Mouse (Mus musculus): Measurements from ENCODE around the gene Kank1. TPM values are rescaled to one million over a fixed set of nuclear protein-coding genes. Genes with fewer than 3 reads are reported as not detected.

Gene Kank1
- polyA plus RNA-seq, 1 experiment from 2014 or later, result 8.2 TPM

DNA sequence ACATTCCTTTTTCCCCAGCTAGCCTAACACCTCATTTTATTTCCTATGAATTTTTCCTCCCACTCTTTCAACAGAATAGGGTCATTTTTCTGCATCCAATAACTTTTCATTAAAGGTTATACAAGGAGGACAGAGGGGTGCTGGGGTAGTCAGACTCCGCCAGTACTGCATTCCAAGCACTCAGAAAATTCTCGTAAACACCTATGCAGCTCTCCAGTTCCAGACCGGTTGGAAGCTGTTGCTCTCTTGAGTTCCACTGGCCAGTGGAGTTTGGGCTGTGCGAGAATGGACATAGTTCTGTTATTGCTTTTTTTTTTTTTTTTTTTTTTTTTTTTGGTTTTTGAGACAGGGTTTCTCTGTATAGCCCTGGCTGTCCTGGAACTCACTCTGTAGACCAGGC lies 167.4 kb downstream of the Kank1 start:
- Histone ChIP-seq H3K4me3 (ENCODE audit: low read depth, low read length) (no peak overlapping the region), H3K9ac (replicated peaks) (no peak overlapping the region), H3K4me1 (ENCODE audit: insufficient read depth) (peaks cover 10% of the 10 kb centered on the region; the same call in 1 of the 2 replicates), H3K36me3 (replicated peaks; ENCODE audit: insufficient read depth, low read length) (0 out of 2 replicates have a peak, but pooled peaks cover under 1% of the 10 kb centered on the region), H3K4me2 (ENCODE audit: low read depth, low read length) (no peak overlapping the region), H3K9me3 (ENCODE audit: low read length) (no peaks in the 10 kb centered on the region), H3K27me3 (ENCODE audit: insufficient read depth, low read length) (peaks cover 7% of the 10 kb centered on the region; the same call in 1 of the 2 replicates), H3K27ac (ENCODE audit: low read depth) (no peak overlapping the region)
- DNase-seq (no peak), ATAC-seq (no peak)
- TF ChIP-seq CTCF (IDR thresholded peaks at IDR 0.05; ENCODE audit: low read depth) (no peak), EP300 (IDR thresholded peaks at IDR 0.05; ENCODE audit: low read depth) (no peak)
- WGBS (ENCODE audit: insufficient replicate concordance), result 88% methylated on average over 4 of the region's 4 CpGs

DNA sequence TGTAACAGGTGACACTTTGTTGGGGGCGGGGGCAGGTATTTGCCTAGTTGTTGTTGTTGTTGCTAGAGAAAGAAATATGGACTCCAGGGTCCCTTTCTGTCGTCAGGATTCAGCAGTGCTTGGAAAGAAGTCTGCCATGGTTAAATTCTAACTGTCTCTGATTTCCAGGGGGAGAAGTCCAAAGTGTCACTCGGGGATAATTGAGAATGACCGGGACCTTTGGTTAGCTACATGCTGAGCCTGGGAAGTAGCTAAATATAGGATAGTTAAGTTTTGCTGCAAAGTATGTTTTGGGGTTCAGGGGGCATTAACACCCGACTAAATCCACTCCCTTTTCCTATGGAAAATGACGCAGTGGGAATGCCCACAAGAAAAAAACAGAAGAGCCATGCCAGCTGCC lies 169.2 kb downstream of the Kank1 start:
- Histone ChIP-seq H3K36me3 (replicated peaks; ENCODE audit: insufficient read depth, low read length) (peaks cover 12% of the 10 kb centered on the region; the same call in 1 of the 2 replicates), H3K9ac (replicated peaks) (peak overlapping the region; percentile 48; the same call in 1 of the 2 replicates), H3K4me2 (ENCODE audit: low read depth, low read length) (peak overlapping the region; percentile 73), H3K27me3 (ENCODE audit: insufficient read depth, low read length) (peaks cover 7% of the 10 kb centered on the region; the same call in 1 of the 2 replicates), H3K27ac (ENCODE audit: low read depth) (peak overlapping the region; percentile 85), H3K4me3 (ENCODE audit: low read depth, low read length) (peak overlapping the region; percentile 45), H3K4me1 (ENCODE audit: insufficient read depth) (no peaks in the 10 kb centered on the region), H3K9me3 (ENCODE audit: low read length) (no peaks in the 10 kb centered on the region)
- ATAC-seq (no peak), DNase-seq (no peak)
- TF ChIP-seq CTCF (IDR thresholded peaks at IDR 0.05; ENCODE audit: low read depth) (no peak), EP300 (IDR thresholded peaks at IDR 0.05; ENCODE audit: low read depth) (no peak)
- WGBS (ENCODE audit: insufficient replicate concordance), result 29% methylated on average over 6 of the region's 6 CpGs

DNA sequence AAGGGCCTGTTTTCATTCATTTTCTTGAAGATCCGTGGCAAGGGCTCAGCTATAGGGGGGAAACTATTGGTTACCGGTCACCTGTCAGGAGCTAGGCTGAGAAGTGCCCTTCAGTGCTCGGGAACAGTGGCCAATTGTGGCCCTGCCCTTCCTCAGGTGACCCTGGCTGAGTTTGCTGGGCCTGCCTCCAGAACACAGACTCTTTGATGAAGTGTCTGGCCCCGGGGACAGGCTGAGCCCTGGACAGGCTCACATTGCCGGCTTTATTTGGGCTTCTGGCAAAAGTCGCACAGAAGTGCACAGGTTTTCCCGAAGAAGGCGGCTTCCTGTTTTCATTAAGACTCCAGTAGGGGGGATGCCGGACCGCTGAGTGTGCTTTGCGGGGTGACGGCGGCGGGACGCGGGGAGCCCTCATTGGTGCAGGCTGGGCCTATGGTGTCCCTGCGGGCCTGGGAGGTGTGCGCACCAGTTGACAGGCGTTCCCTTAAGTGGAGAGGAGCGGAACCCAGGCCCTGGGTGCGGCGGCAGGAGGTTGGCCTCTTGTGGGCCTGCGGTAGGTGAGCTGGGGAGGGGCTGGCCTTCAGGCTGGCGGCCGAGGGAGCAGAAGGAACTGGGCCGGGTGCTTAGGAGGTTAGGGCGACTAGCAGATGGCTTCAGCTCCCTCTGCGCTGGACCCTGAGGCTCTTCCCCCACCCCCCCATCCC lies 169.9 kb downstream of the Kank1 start:
- ATAC-seq (peak; percentile 96), DNase-seq (peak; percentile 74)
- H3K27me3 ChIP-seq (ENCODE audit: insufficient read depth, low read length), result peaks cover 7% of the 10 kb centered on the region; the same call in 1 of the 2 replicates
- no peaks in the 10 kb centered on the region for H3K9me3 ChIP-seq (ENCODE audit: low read length)
- peak overlapping the region; percentile 85 for H3K27ac ChIP-seq (ENCODE audit: low read depth)
- peak overlapping the region; percentile 73 for H3K4me2 ChIP-seq (ENCODE audit: low read depth, low read length)
- WGBS (ENCODE audit: insufficient replicate concordance), result under 1% methylated on average over 28 of the region's 28 CpGs
- H3K4me3 ChIP-seq (ENCODE audit: low read depth, low read length), result peak overlapping the region; percentile 45
- H3K36me3 ChIP-seq (replicated peaks; ENCODE audit: insufficient read depth, low read length), result peaks cover 15% of the 10 kb centered on the region; the same call in 1 of the 2 replicates
- TF ChIP-seq CTCF (IDR thresholded peaks at IDR 0.05; ENCODE audit: low read depth) (0 out of 2 replicates have a peak, but pooled peaks have one; percentile 17), EP300 (IDR thresholded peaks at IDR 0.05; ENCODE audit: low read depth) (no peak)
- H3K9ac ChIP-seq (replicated peaks), result peak overlapping the region; percentile 48
- H3K4me1 ChIP-seq (ENCODE audit: insufficient read depth), result no peaks in the 10 kb centered on the region

DNA sequence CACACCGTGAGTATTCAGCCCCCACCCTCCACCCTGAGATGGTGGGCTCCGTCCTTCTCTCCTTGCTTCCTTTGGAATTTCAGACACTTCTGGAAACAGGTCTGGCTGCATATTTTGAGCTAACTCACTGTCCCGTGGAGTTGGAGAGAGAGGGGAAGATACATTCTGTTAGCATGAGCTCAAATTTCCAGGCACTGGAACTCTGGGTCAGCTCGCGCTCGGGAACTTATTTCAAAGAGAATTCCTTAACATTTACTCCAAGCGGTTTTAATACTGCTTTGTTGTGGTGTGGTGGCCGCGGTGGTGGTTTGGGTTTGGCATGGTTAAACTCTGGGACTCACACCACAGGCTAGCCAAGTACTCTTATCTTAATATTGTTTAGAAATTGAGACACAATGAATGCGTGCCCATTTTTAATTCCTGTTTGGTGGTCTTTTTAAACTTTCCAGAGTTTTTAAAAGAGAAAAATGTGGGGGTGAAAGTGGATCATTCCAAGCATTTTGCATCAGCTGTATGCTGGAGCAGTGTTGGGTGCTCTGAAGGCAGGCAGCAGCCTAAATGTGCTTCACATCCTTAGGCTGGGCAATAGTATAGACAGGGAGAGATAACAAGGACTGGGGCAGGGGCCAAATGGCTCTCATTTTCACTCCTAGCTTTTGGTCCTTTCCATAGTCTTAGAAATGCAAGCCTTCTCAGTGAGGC lies 170.6 kb downstream of the Kank1 start:
- 10% methylated on average over 10 of the region's 10 CpGs for WGBS (ENCODE audit: insufficient replicate concordance)
- Histone ChIP-seq H3K4me2 (ENCODE audit: low read depth, low read length) (peak overlapping the region; percentile 73), H3K4me1 (ENCODE audit: insufficient read depth) (no peaks in the 10 kb centered on the region), H3K4me3 (ENCODE audit: low read depth, low read length) (peak overlapping the region; percentile 45), H3K27me3 (ENCODE audit: insufficient read depth, low read length) (peaks cover 7% of the 10 kb centered on the region; the same call in 1 of the 2 replicates), H3K27ac (ENCODE audit: low read depth) (peak overlapping the region; percentile 85), H3K9ac (replicated peaks) (peak overlapping the region; percentile 48), H3K9me3 (ENCODE audit: low read length) (no peaks in the 10 kb centered on the region), H3K36me3 (replicated peaks; ENCODE audit: insufficient read depth, low read length) (peaks cover 15% of the 10 kb centered on the region; the same call in 1 of the 2 replicates)
- TF ChIP-seq EP300 (IDR thresholded peaks at IDR 0.05; ENCODE audit: low read depth), result no peak
- no peak for TF ChIP-seq CTCF (IDR thresholded peaks at IDR 0.05; ENCODE audit: low read depth)
- ATAC-seq (no peak), DNase-seq (no peak)

DNA sequence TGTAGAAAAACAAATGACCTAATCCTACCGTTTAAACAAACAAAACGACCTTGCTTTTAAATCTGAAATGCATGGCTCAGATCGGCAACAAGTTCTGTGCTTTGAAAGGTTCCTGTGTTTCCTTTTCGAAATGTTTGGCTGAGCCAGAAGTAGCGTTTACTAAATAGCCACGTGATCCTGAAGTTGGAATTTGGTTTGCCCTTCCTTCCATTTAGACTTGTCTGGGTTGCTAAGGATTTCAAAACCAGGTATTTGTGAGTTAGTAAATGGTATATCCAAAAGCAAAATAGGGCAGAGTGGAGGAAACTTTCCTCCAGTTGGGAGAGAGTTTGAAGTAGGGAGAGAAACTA lies 171.1 kb downstream of the Kank1 start:
- Histone ChIP-seq H3K4me3 (ENCODE audit: low read depth, low read length) (0 out of 2 replicates have a peak overlapping the region, but pooled peaks have one; percentile 45), H3K36me3 (replicated peaks; ENCODE audit: insufficient read depth, low read length) (peaks cover 15% of the 10 kb centered on the region; the same call in 1 of the 2 replicates), H3K4me1 (ENCODE audit: insufficient read depth) (no peaks in the 10 kb centered on the region), H3K27ac (ENCODE audit: low read depth) (peak overlapping the region; percentile 85), H3K4me2 (ENCODE audit: low read depth, low read length) (peak overlapping the region; percentile 73), H3K9me3 (ENCODE audit: low read length) (no peaks in the 10 kb centered on the region), H3K27me3 (ENCODE audit: insufficient read depth, low read length) (peaks cover 7% of the 10 kb centered on the region; the same call in 1 of the 2 replicates), H3K9ac (replicated peaks) (0 out of 2 replicates have a peak overlapping the region, but pooled peaks have one; percentile 26)
- no peak for DNase-seq
- TF ChIP-seq CTCF (IDR thresholded peaks at IDR 0.05; ENCODE audit: low read depth) (no peak), EP300 (IDR thresholded peaks at IDR 0.05; ENCODE audit: low read depth) (no peak)
- ATAC-seq, result no peak
- 11% methylated on average over 6 of the region's 6 CpGs for WGBS (ENCODE audit: insufficient replicate concordance)

DNA sequence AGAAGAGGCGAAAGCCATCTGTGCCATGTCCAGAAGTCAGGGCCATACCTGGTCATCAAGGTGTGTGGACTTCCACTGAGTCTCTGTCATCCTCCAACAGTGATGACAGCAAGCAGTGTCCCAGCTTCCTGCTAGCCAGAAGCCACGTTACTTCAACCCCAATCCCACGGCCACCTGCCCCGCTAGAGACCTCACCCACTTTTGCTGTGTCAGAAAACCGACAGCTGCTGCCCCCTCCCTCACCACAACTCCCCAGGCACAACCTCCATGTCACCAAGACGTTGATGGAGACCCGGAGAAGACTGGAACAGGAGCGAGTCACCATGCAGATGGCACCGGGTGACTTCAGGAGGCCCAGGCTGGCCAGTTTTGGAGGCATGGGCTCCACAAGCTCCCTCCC lies 172.5 kb downstream of the Kank1 start:
- Histone ChIP-seq H3K4me2 (ENCODE audit: low read depth, low read length) (no peak overlapping the region), H3K4me3 (ENCODE audit: low read depth, low read length) (no peak overlapping the region), H3K9me3 (ENCODE audit: low read length) (no peaks in the 10 kb centered on the region), H3K36me3 (replicated peaks; ENCODE audit: insufficient read depth, low read length) (peaks cover 15% of the 10 kb centered on the region; the same call in 1 of the 2 replicates), H3K27ac (ENCODE audit: low read depth) (no peak overlapping the region), H3K9ac (replicated peaks) (no peak overlapping the region), H3K27me3 (ENCODE audit: insufficient read depth, low read length) (peaks cover 7% of the 10 kb centered on the region; the same call in 1 of the 2 replicates), H3K4me1 (ENCODE audit: insufficient read depth) (no peaks in the 10 kb centered on the region)
- 76% methylated on average over 9 of the region's 9 CpGs for WGBS (ENCODE audit: insufficient replicate concordance)
- DNase-seq (no peak), ATAC-seq (no peak)
- TF ChIP-seq CTCF (IDR thresholded peaks at IDR 0.05; ENCODE audit: low read depth), result no peak
